Mouse (Mus musculus): Measurements from ENCODE around the gene Nck1. TPM values are rescaled to one million over a fixed set of nuclear protein-coding genes. Genes with fewer than 3 reads are reported as not detected.

The Nck1 gene
- polyA plus RNA-seq, 1 experiment: 2.2 TPM

DNA sequence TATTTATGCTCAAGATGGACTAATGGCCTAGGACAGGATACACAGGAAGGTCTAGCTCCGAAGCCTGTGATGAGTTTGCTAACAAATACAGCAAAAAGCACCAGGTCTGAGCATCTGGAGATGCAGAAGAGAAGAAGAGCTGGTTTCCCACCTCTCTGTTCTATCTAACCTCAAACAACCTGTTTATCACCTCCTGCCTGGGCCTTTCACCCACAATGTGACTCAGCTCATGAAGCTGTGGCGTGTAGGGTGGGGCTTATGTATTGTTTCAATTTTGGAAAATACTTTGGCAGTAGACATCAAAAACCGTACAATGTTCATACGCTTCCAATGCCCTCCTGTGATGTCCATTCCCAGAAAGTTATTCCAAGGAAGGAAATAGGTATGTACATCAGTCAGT lies 83.8 kb downstream of the Nck1 start:
- peaks cover 4% of the 10 kb centered on the region for H3K9me3 ChIP-seq
- H3K4me3 ChIP-seq (replicated peaks): no peak overlapping the region
- H3K27me3 ChIP-seq (replicated peaks): no peaks in the 10 kb centered on the region
- H3K4me1 ChIP-seq: peaks cover 15% of the 10 kb centered on the region
- H3K36me3 ChIP-seq (replicated peaks; ENCODE audit: low read length): peaks cover 41% of the 10 kb centered on the region
- no peak for TF ChIP-seq GATA1 (IDR thresholded peaks at IDR 0.05; ENCODE audit: borderline replicate concordance, low read length)
- no peak for TF ChIP-seq FLI1 (IDR thresholded peaks at IDR 0.05; ENCODE audit: low read length)

DNA sequence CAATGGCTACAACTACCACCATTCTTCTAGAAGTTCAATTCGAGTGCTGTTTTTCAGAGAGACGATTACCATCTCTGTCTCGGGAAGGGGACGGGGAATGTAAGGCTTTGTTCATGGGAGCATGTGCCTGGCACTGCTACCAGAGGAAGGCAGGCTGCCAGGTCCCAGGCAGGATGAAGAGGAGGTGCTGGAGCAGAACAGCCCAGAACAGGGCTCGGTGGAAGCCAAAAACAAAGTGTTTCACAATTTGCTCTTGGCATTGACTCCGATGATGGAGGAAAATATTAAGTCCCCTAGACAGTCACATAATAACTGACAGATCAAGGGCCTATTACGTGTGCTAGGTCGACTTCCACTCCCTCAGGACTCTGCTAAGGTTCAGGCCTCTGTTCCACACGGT lies 84.3 kb downstream of the Nck1 start:
- Histone ChIP-seq H3K36me3 (replicated peaks; ENCODE audit: low read length) (peaks cover 38% of the 10 kb centered on the region), H3K9me3 (peaks cover 4% of the 10 kb centered on the region), H3K27me3 (replicated peaks) (no peaks in the 10 kb centered on the region), H3K4me1 (peaks cover 15% of the 10 kb centered on the region), H3K4me3 (replicated peaks) (no peak overlapping the region)
- TF ChIP-seq FLI1 (IDR thresholded peaks at IDR 0.05; ENCODE audit: low read length) (no peak), GATA1 (IDR thresholded peaks at IDR 0.05; ENCODE audit: borderline replicate concordance, low read length) (no peak)

GRCm38 (mm10) chr9:100460203-100460602 lies 85.7 kb downstream of the Nck1 start:
- H3K27me3 ChIP-seq (replicated peaks): no peaks in the 10 kb centered on the region
- H3K4me3 ChIP-seq (replicated peaks): no peak overlapping the region
- peaks cover 4% of the 10 kb centered on the region for H3K9me3 ChIP-seq
- peaks cover 34% of the 10 kb centered on the region for H3K36me3 ChIP-seq (replicated peaks; ENCODE audit: low read length)
- TF ChIP-seq FLI1 (IDR thresholded peaks at IDR 0.05; ENCODE audit: low read length) (no peak), GATA1 (IDR thresholded peaks at IDR 0.05; ENCODE audit: borderline replicate concordance, low read length) (no peak)
- peaks cover 20% of the 10 kb centered on the region for H3K4me1 ChIP-seq

DNA sequence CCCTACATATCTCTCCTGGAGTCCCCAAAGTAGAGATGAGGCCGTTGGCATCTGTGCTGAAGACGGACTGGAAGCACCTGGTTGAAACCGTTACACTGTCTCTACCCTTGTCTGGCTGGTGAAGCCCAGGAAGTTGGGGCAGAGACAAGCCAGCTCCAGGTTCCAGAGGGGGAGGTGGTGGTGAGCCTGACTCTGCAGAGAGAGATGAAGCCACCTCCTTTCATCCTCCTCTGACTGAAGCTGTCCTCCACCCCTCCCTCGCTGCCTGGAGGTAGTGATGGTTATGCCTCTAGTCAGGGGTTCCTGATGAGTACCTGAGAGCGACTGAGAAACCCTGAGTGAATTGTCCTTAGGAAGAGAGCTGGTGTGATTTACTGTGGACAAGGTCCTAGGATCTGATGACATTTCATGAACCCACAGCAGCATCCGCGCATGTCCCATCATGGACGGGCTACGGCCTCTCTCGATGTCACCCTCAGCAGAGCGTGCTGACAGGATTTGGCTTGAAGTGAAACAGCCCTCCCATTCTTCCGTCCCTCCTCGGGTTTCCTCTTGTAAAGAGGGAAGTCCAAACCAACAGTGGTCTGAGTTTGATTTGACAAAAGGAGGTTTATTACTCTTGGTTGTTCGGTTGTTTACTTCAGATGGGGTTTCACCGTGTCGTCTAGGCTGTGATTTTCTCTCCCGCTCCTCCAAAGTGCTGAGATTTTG lies 87.8 kb downstream of the Nck1 start:
- no peaks in the 10 kb centered on the region for H3K9me3 ChIP-seq
- H3K4me1 ChIP-seq: peaks cover 32% of the 10 kb centered on the region
- no peak for TF ChIP-seq FLI1 (IDR thresholded peaks at IDR 0.05; ENCODE audit: low read length)
- no peak for TF ChIP-seq GATA1 (IDR thresholded peaks at IDR 0.05; ENCODE audit: borderline replicate concordance, low read length)
- no peaks in the 10 kb centered on the region for H3K27me3 ChIP-seq (replicated peaks)
- peaks cover 30% of the 10 kb centered on the region for H3K36me3 ChIP-seq (replicated peaks; ENCODE audit: low read length)
- H3K4me3 ChIP-seq (replicated peaks): no peak overlapping the region

DNA sequence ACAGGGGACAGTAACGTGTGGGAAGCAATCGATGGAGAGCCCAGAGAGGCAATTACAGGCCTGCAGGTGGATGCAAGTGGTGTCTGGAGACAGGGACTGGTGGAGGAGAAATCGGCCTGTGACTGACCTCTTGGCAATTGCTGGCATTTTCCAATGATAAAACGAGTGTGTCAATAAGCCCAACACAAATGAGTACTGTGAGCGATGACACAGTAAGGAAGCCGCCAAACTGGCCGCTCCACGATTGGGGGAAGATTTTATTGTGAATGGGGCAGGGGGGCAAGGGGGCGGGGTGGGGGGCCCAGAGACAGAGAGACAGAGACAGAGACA lies 91.3 kb downstream of the Nck1 start:
- H3K36me3 ChIP-seq (replicated peaks; ENCODE audit: low read length): peaks cover 11% of the 10 kb centered on the region
- TF ChIP-seq GATA1 (IDR thresholded peaks at IDR 0.05; ENCODE audit: borderline replicate concordance, low read length): no peak
- no peak for TF ChIP-seq FLI1 (IDR thresholded peaks at IDR 0.05; ENCODE audit: low read length)

GRCm38 (mm10) chr9:100453944-100454663 lies 91.8 kb downstream of the Nck1 start:
- Histone ChIP-seq H3K9me3 (no peaks in the 10 kb centered on the region), H3K4me1 (peaks cover 39% of the 10 kb centered on the region), H3K27me3 (replicated peaks) (peaks cover 6% of the 10 kb centered on the region), H3K36me3 (replicated peaks; ENCODE audit: low read length) (peaks cover 11% of the 10 kb centered on the region), H3K4me3 (replicated peaks) (peak overlapping the region; percentile 91)
- TF ChIP-seq FLI1 (IDR thresholded peaks at IDR 0.05; ENCODE audit: low read length): no peak
- TF ChIP-seq GATA1 (IDR thresholded peaks at IDR 0.05; ENCODE audit: borderline replicate concordance, low read length): no peak

More for the DNA sequence above, 91.3 kb downstream of the Nck1 start:
- peaks cover 3% of the 10 kb centered on the region for H3K27me3 ChIP-seq (replicated peaks)
- H3K9me3 ChIP-seq: no peaks in the 10 kb centered on the region
- H3K4me3 ChIP-seq (replicated peaks): peak overlapping the region; percentile 91
- H3K4me1 ChIP-seq: peaks cover 39% of the 10 kb centered on the region

DNA sequence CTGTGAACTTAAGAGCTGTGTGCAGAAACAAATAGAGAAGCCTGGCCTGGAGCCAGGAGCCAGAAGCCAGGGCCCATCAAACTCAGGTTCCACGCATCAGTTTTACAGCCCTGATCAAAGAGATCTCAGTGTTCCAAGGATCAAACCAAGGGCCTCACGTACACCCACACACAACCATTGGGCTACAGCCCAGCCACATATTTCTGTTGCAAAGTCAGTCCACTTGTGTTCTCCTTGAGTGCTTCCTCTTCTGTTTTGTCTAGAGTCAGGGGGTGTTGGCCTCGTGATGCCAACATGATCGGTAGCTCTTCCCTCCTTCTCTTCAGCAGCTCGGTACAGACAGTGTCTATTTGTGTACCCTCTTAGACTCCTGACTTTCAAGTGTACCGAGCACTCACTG lies 93.5 kb downstream of the Nck1 start:
- Histone ChIP-seq H3K4me3 (replicated peaks) (peak overlapping the region; percentile 14), H3K27me3 (replicated peaks) (peaks cover 20% of the 10 kb centered on the region), H3K9me3 (no peaks in the 10 kb centered on the region), H3K4me1 (peaks cover 51% of the 10 kb centered on the region), H3K36me3 (replicated peaks; ENCODE audit: low read length) (no peaks in the 10 kb centered on the region)
- TF ChIP-seq FLI1 (IDR thresholded peaks at IDR 0.05; ENCODE audit: low read length) (no peak), GATA1 (IDR thresholded peaks at IDR 0.05; ENCODE audit: borderline replicate concordance, low read length) (no peak)

- TF ChIP-seq GATA1 (IDR thresholded peaks at IDR 0.05; ENCODE audit: borderline replicate concordance, low read length): no peak
- TF ChIP-seq FLI1 (IDR thresholded peaks at IDR 0.05; ENCODE audit: low read length): no peak
- peaks cover 44% of the 10 kb centered on the region for H3K4me1 ChIP-seq
- peak overlapping the region; percentile 95 for H3K4me3 ChIP-seq (replicated peaks)
- H3K36me3 ChIP-seq (replicated peaks; ENCODE audit: low read length): no peaks in the 10 kb centered on the region
- no peaks in the 10 kb centered on the region for H3K9me3 ChIP-seq
- H3K27me3 ChIP-seq (replicated peaks): peaks cover 31% of the 10 kb centered on the region
Observed at GRCm38 (mm10) chr9:100446059-100446686, 99.8 kb downstream of the Nck1 start.

Other genes starting within 250 kb of the Nck1 start
- 1.4 and 1.6 TPM in 2 replicates for gene Il20rb, start 59.3 kb downstream of the Nck1 start, polyA plus RNA-seq (2012; ENCODE audit: insufficient read depth, low replicate concordance)
- not detected in 2 replicates for gene Slc35g2, start 25.0 kb upstream of the Nck1 start, polyA plus RNA-seq (2012; ENCODE audit: insufficient read depth, low replicate concordance)
- 1.8 TPM in 1 of 2 replicates, not detected in the other for gene Stag1, start 51.7 kb upstream of the Nck1 start, polyA plus RNA-seq (2012; ENCODE audit: insufficient read depth, low replicate concordance)